Comparison of ENCODE assay signal across 7 mouse cellular contexts in the genomic region with DNA sequence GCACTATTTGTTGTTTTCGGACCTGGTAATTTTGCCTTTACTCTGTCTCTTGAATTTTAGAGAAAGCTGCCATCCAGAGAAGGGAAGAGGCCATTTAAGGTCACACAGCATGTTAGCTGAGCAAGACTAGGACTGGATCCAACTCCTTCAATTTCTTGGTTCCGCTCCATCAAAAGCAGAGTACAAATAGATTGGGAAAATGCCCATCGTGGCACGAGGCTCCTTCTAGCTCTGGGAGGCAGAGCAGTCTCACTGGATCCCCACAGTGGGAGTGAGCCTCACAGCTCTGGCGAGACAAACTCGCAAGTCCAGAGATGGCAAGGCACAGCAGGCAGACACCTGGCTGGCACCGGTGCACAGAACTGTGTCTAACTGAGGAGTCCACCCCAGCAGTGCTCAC.
A peak's percentile ranks its signal among the peaks of the same experiment; 100 is the strongest.
DNase-seq lines count a peak whose midpoint lies in the region; ATAC-seq lines count a peak whose summit lies in the region.

No protein-coding gene starts in this region.

- H3K27ac ChIP-seq in forebrain, embryonic 13.5 days: no peak overlapping the region

- H3K4me1 ChIP-seq in forebrain, embryonic 13.5 days: 0 out of 2 replicates have a peak, but pooled peaks cover 3% of the 10 kb centered on the region

- WGBS in forebrain, embryonic 13.5 days: 81% methylated on average over 7 of the region's 7 CpGs

- H3K27me3 ChIP-seq in forebrain, embryonic 13.5 days: no peaks in the 10 kb centered on the region; the same call in 1 of the 2 replicates

- H3K9me3 ChIP-seq in forebrain, embryonic 13.5 days (replicated peaks): no peaks in the 10 kb centered on the region

- no peak overlapping the region for H3K9ac ChIP-seq in forebrain, embryonic 13.5 days

- peak; percentile 27 for DNase-seq in ovary, postnatal 14 days (ENCODE audit: low spot score)
- no peak for DNase-seq in ovary, postnatal 10 days (ENCODE audit: low spot score)
- DNase-seq in cerebellum, postnatal 14 days: peak; percentile 85 to 88
- DNase-seq in kidney, postnatal 10 days: peak; percentile 12
- peak; percentile 47 for DNase-seq in right cerebral cortex, postnatal 14 days
- DNase-seq in retina, embryonic 14.5 days (ENCODE audit: low spot score): no peak

- H3K36me3 ChIP-seq in forebrain, embryonic 13.5 days (ENCODE audit: poor library complexity, severe bottlenecking): no peaks in the 10 kb centered on the region

- no peak overlapping the region for H3K4me3 ChIP-seq in forebrain, embryonic 13.5 days

- ATAC-seq in forebrain, embryonic 13.5 days: no peak

- H3K4me2 ChIP-seq in forebrain, embryonic 13.5 days: no peak overlapping the region

Comparison
In these comparisons a context has a peak if more than half of its experiments do, and no peak if none do; other contexts are left out.
1. DNase-seq: peak in ovary, postnatal 14 days (single experiment), cerebellum, postnatal 14 days (2 of 2), kidney, postnatal 10 days (single experiment) and right cerebral cortex, postnatal 14 days (single experiment); none in ovary, postnatal 10 days (single experiment) and retina, embryonic 14.5 days (single experiment).